Mouse (Mus musculus) limb, embryonic 15.5 days (tissue): ENCODE measurements around the gene Olfr1477. TPM values are rescaled to one million over a fixed set of nuclear protein-coding genes. Genes with fewer than 3 reads are reported as not detected.
"Not testable (repeated sequence)": the region's sequence is repeated elsewhere in the genome, so short reads cannot be mapped to it uniquely, and the experiment has no call there.

ENCODE experiments used
- ATAC-seq: fragments of 200-750 bp; cut with Nextera tagmentation; 2 replicates; pipeline ENCODE4 v1.8.0; 2017; ENCODE audit warnings: low read depth, moderate TSS enrichment; ENCODE audit not compliant: insufficient number of reproducible peaks, low FRiP score, low TSS enrichment
- H3K27ac ChIP-seq: fragments of 300-500 bp; sonication (generic); 2 replicates; pipeline ENCODE4 v1.5.1; 2015; ENCODE audit warnings: moderate library complexity, mild to moderate bottlenecking, inconsistent platforms
- H3K27me3 ChIP-seq: fragments of 300-500 bp; sonication (generic); 2 replicates; pipeline ENCODE4 v1.6.1; 2015; ENCODE audit warnings: inconsistent platforms
- H3K36me3 ChIP-seq: fragments of 300-500 bp; sonication (generic); 2 replicates; pipeline ENCODE4 v1.6.1; 2015; ENCODE audit warnings: inconsistent platforms
- H3K4me1 ChIP-seq: fragments of 300-500 bp; sonication (generic); 2 replicates; pipeline ENCODE4 v1.6.1; 2015; ENCODE audit warnings: inconsistent platforms
- H3K4me2 ChIP-seq: fragments of 300-500 bp; sonication (generic); 2 replicates; pipeline ENCODE4 v1.6.1; 2015; ENCODE audit warnings: mild to moderate bottlenecking, inconsistent platforms
- H3K4me3 ChIP-seq: fragments of 300-500 bp; sonication (generic); 2 replicates; pipeline ENCODE4 v1.5.1; 2015; ENCODE audit warnings: mild to moderate bottlenecking, inconsistent platforms
- H3K9ac ChIP-seq: fragments of 300-500 bp; sonication (generic); 2 replicates; pipeline ENCODE4 v1.6.1; 2015; ENCODE audit warnings: inconsistent platforms
- H3K9me3 ChIP-seq: fragments of 300-500 bp; sonication (generic); 2 replicates; pipeline ENCODE4 v1.6.1; 2016; ENCODE audit warnings: inconsistent platforms
- WGBS: fragments of 180-500 bp; shearing (Covaris S2); methylation state at CpG from one replicate; pipeline ENCODE4 v1.1.7; 2015; 5-methylcytosine and 5-hydroxymethylcytosine counted together
- polyA plus RNA-seq: library from polyadenylated mRNA; unstranded; fragments of >200 nt; fragmentation: Nextera tagmentation; extraction: Ambion mirVana; gene quantifications from 2 replicates; pipeline ENCODE4 v1.2.1, GENCODE M21; 2015

Gene Olfr1477
- polyA plus RNA-seq = not detected in 2 replicates

DNA sequence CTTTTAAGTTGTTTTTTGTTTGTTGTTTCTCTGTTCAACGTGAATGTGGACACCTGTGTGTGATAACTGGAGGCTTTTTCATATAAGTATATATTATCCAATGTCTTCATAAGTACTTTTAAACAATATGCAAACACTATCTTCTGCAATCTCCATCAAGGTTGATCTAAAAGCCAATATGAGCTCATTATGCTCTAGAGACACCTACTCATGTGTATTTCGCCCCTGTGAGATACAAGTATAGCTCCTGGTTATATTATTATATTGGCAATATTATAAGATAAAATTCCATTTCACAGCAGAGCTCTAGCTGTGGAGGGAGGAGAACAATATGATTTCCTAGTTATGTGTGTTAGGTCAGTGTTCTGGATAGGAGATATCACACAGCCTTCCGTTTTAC, at the start of gene Olfr1477:
Olfr1477 (plus strand) TSS at position 301 of the 400 bp plus-strand sequence.
- Histone ChIP-seq H3K9me3 (peaks cover 5% of the 10 kb centered on the region; the same call in 1 of the 2 replicates), H3K27me3 (no peaks in the 10 kb centered on the region), H3K9ac (no peak within 1 kb of the TSS), H3K4me1 (no peaks in the 10 kb centered on the region), H3K4me2 (no peak within 1 kb of the TSS), H3K27ac (no peak within 1 kb of the TSS), H3K36me3 (no peaks in the 10 kb centered on the region), H3K4me3 (no peak within 1 kb of the TSS)
- 75% methylated on average over 3 of the region's 3 CpGs for WGBS
- no peak for ATAC-seq

DNA sequence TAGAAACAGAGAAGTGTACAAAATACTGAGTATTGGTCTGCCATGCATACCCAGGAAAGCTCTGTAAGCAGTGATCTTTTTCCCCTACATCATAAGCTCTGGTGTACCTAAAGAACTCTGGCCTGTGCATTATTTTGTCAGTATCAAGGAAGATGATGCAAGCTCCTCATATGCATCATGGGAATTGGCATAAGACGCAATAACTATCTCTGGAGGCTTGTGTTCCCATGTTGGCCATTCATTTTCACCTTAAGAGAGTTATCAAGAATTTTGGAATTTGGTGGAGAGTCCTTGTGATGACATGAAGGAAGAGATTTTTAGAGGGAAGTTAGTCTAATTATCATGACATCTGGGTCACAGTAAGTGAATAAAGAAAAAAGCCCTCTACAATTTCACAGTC, 44.4 kb upstream of the Olfr1477 start, which contains the start of gene Olfr1472:
Olfr1472 (minus strand) TSS at position 101 of the 400 bp plus-strand sequence.
- Histone ChIP-seq H3K4me2 (no peak within 1 kb of the TSS), H3K4me1 (no peaks in the 10 kb centered on the region), H3K4me3 (no peak within 1 kb of the TSS), H3K27me3 (no peaks in the 10 kb centered on the region), H3K36me3 (no peaks in the 10 kb centered on the region), H3K27ac (no peak within 1 kb of the TSS), H3K9ac (no peak within 1 kb of the TSS), H3K9me3 (no peaks in the 10 kb centered on the region)
- no peak for ATAC-seq
- WGBS = 89% methylated on average over 1 of the region's 1 CpGs

DNA sequence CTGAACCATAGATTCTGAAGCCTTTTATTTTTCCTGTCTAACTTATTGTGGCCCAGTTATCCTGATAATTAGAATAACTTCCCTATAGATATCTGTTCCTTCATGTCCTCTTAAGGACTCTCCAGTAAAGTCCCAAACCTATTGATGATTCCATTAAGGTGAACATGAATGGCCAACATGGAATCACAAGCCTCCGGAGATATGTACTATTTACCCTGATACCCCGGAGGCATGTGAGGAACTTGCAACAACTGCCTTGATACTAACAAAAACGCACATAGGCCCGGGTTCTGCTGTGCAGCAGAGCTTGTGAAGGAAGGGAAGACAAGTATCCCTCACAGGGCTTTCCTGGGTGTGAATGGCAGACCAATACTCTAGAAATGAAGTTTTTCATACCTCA, 31.1 kb upstream of the Olfr1477 start, which contains the start of gene Olfr1474:
Olfr1474 (plus strand) TSS at position 301 of the 400 bp plus-strand sequence.
- H3K36me3 ChIP-seq, ATAC-seq, H3K9ac ChIP-seq, H3K4me3 ChIP-seq, H3K4me1 ChIP-seq, H3K4me2 ChIP-seq, H3K27me3 ChIP-seq, H3K27ac ChIP-seq, H3K9me3 ChIP-seq: not testable (repeated sequence)
- WGBS = 79% methylated on average over 4 of the region's 4 CpGs

DNA sequence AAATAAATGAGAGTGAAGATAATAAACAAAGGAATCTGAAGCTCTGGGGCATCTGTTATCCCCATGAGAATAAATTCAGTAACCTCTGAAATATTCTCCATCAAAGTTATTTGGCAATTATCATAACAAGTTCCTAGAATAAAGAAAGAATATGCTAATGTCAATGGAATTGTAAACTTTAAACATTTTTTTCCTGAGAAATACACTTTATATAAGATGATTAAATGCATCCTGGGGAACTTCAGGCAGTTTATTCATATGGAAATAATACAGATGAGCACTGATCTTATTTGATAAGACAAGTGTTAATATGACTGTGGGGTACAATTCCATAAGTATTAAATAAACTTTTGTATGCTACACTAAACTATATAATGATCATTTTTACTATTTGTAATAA, 20.2 kb upstream of the Olfr1477 start, which contains the start of gene Olfr1475:
Olfr1475 (minus strand) TSS at position 101 of the 400 bp plus-strand sequence.
- no peaks in the 10 kb centered on the region for H3K9me3 ChIP-seq
- ATAC-seq = no peak
- no peaks in the 10 kb centered on the region for H3K36me3 ChIP-seq
- no peak within 1 kb of the TSS for H3K4me2 ChIP-seq
- no peaks in the 10 kb centered on the region for H3K27me3 ChIP-seq
- H3K27ac ChIP-seq = no peak within 1 kb of the TSS
- no peaks in the 10 kb centered on the region for H3K4me1 ChIP-seq
- H3K4me3 ChIP-seq = no peak within 1 kb of the TSS
- no peak within 1 kb of the TSS for H3K9ac ChIP-seq

DNA sequence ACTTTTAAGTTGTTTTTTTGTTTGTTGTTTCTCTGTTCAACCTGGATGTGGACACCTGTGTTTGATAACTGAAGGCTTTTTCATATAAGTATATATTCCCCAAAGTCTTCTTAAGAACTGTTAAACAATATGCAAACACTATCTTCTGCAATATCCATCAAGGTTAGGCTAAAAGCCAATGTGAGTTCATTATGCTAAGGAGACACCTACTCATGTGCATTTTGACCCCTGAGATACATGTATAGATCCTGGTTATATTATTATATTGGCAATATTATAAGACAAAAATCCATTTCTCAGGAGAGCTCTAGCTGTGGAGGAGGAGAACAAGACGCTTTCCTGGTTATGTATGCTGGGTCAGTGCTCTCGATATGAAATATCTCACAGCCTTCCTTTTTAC, 27.3 kb downstream of the Olfr1477 start, which contains the start of gene Olfr1480:
Olfr1480 (plus strand) TSS at position 301 of the 400 bp plus-strand sequence.
- WGBS = 88% methylated on average over 2 of the region's 2 CpGs
- Histone ChIP-seq H3K9me3 (no peaks in the 10 kb centered on the region), H3K4me3 (no peak within 1 kb of the TSS), H3K4me2 (no peak within 1 kb of the TSS), H3K9ac (no peak within 1 kb of the TSS), H3K27ac (no peak within 1 kb of the TSS), H3K4me1 (no peaks in the 10 kb centered on the region), H3K36me3 (no peaks in the 10 kb centered on the region), H3K27me3 (no peaks in the 10 kb centered on the region)
- ATAC-seq = no peak

Other genes with a start within 250 kb of the Olfr1477 start
- not detected in 2 replicates for gene Olfr1465, start 185.0 kb upstream of the Olfr1477 start, polyA plus RNA-seq
- not detected in 2 replicates for gene Olfr1466, start 161.7 kb upstream of the Olfr1477 start, polyA plus RNA-seq
- gene Olfr1467, start 138.3 kb upstream of the Olfr1477 start, polyA plus RNA-seq = not detected in 2 replicates
- not detected in 2 replicates for gene Olfr1469, start 92.7 kb upstream of the Olfr1477 start, polyA plus RNA-seq
- not detected in 2 replicates for gene Olfr1471, start 57.1 kb upstream of the Olfr1477 start, polyA plus RNA-seq
- not detected in 2 replicates for gene Olfr1472, start 44.5 kb upstream of the Olfr1477 start, polyA plus RNA-seq
- gene Olfr1474, start 31.0 kb upstream of the Olfr1477 start, polyA plus RNA-seq = not detected in 2 replicates
- not detected in 2 replicates for gene Olfr1475, start 20.4 kb upstream of the Olfr1477 start, polyA plus RNA-seq
- gene Olfr1480, start 27.4 kb downstream of the Olfr1477 start, polyA plus RNA-seq = not detected in 2 replicates
- not detected in 2 replicates for gene Olfr1484, start 83.0 kb downstream of the Olfr1477 start, polyA plus RNA-seq
- not detected in 2 replicates for gene Olfr1487, start 116.8 kb downstream of the Olfr1477 start, polyA plus RNA-seq
- not detected in 2 replicates for gene Olfr1489, start 131.1 kb downstream of the Olfr1477 start, polyA plus RNA-seq
- gene Olfr1490, start 150.5 kb downstream of the Olfr1477 start, polyA plus RNA-seq = not detected in 2 replicates
- not detected in 2 replicates for gene Olfr1491, start 196.7 kb downstream of the Olfr1477 start, polyA plus RNA-seq
- not detected in 2 replicates for gene Olfr1493-ps1, start 222.7 kb downstream of the Olfr1477 start, polyA plus RNA-seq
- not detected in 2 replicates for gene Olfr1494, start 239.2 kb downstream of the Olfr1477 start, polyA plus RNA-seq